Mouse (Mus musculus): ENCODE results near the gene Daam2. TPM values are rescaled to one million over a fixed set of nuclear protein-coding genes. Genes with fewer than 3 reads are reported as not detected.
A peak's percentile ranks its signal among the peaks of the same experiment; 100 is the strongest.

The Daam2 gene
- 12.9 and 24.5 TPM in 2 replicates for total RNA-seq (2014; rRNA removed)
- 2.2 and 3.2 TPM in 2 replicates for polyA plus RNA-seq (2015; fragmentation: Nextera tagmentation; extraction: Ambion mirVana)

DNA sequence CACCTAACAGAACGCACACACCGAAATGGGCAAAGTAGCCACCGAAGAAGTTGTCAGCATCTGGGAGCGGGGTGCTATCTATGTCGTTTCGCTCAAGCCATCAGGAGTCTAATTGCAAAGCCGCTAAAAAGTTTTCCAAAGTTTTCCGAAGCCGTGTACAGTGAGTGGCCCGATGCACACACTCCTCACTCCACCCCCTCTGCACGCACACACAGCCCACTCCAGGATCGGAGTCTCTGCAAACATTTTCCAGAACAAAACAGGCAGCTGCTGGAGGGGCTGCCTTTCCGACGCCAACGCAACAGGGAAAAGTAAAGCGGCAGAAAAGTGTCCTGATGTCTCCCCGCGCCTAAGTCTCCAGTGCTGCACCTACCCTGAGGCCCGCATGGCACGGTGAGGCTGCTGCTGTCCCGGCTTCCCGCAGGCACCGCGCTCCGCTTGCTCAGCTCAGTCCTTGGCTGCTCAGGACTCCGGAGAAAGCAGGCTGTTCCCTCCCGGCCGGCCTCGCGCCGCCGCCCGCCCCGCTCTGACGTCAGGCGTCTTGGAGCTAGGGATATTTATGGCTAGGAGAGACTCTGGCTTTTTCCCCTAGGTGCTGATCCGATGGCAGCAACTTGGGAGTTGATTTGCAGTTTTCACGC, at the start of gene Daam2:
Gene Daam2 (minus strand): TSS at position 514 of the 641 bp plus-strand sequence.
- Histone ChIP-seq H3K9ac (replicated peaks; ENCODE audit: low read length) (peak within 1 kb of the TSS; percentile 41), H3K9me3 (ENCODE audit: low read length) (no peaks in the 10 kb centered on the region), H3K4me3 (ENCODE audit: low read length) (peak within 1 kb of the TSS; percentile 46), H3K27ac (peak within 1 kb of the TSS; percentile 64; the same call in 1 of the 2 replicates), H3K27me3 (ENCODE audit: insufficient read depth, low read length) (no peaks in the 10 kb centered on the region; the same call in 1 of the 2 replicates), H3K4me2 (ENCODE audit: low read depth, low read length) (peak within 1 kb of the TSS; percentile 74), H3K4me1 (ENCODE audit: insufficient read depth, low read length) (no peaks in the 10 kb centered on the region), H3K36me3 (ENCODE audit: insufficient read depth, low read length) (no peaks in the 10 kb centered on the region)
- no peak for TF ChIP-seq CTCF (IDR thresholded peaks at IDR 0.05; ENCODE audit: low read depth)
- DNase-seq (ENCODE audit: low spot score) (peak; percentile 60), ATAC-seq (peak; percentile 86)
- WGBS, result 5% methylated on average over 38 of the region's 38 CpGs

GRCm38 (mm10) chr17:49610296-49610695, 46.2 kb upstream of the Daam2 start:
- no peak overlapping the region for H3K4me3 ChIP-seq (ENCODE audit: low read length)
- H3K27ac ChIP-seq, result no peak overlapping the region
- no peak overlapping the region for H3K9ac ChIP-seq (replicated peaks; ENCODE audit: low read length)
- no peaks in the 10 kb centered on the region for H3K9me3 ChIP-seq (ENCODE audit: low read length)
- 52% methylated on average over 8 of the region's 8 CpGs for WGBS
- H3K27me3 ChIP-seq (ENCODE audit: insufficient read depth, low read length), result no peaks in the 10 kb centered on the region
- no peak overlapping the region for H3K4me2 ChIP-seq (ENCODE audit: low read depth, low read length)
- no peaks in the 10 kb centered on the region for H3K4me1 ChIP-seq (ENCODE audit: insufficient read depth, low read length)
- no peak for TF ChIP-seq CTCF (IDR thresholded peaks at IDR 0.05; ENCODE audit: low read depth)
- DNase-seq (ENCODE audit: low spot score), result peak; percentile 50
- ATAC-seq, result no peak
- H3K36me3 ChIP-seq (ENCODE audit: insufficient read depth, low read length), result no peaks in the 10 kb centered on the region

- Histone ChIP-seq H3K27ac (no peak overlapping the region), H3K9ac (replicated peaks; ENCODE audit: low read length) (no peak overlapping the region), H3K4me2 (ENCODE audit: low read depth, low read length) (no peak overlapping the region), H3K4me3 (ENCODE audit: low read length) (no peak overlapping the region), H3K36me3 (ENCODE audit: insufficient read depth, low read length) (no peaks in the 10 kb centered on the region), H3K9me3 (ENCODE audit: low read length) (no peaks in the 10 kb centered on the region), H3K4me1 (ENCODE audit: insufficient read depth, low read length) (no peaks in the 10 kb centered on the region), H3K27me3 (ENCODE audit: insufficient read depth, low read length) (no peaks in the 10 kb centered on the region)
- ATAC-seq, result 0 out of 2 replicates have a peak, but pooled peaks have one; percentile 59
- no peak for TF ChIP-seq CTCF (IDR thresholded peaks at IDR 0.05; ENCODE audit: low read depth)
- WGBS, result 24% methylated on average over 7 of the region's 7 CpGs
- peak; percentile 26 for DNase-seq (ENCODE audit: low spot score)
Measured at GRCm38 (mm10) chr17:49607351-49608027, 43.3 kb upstream of the Daam2 start.

- Histone ChIP-seq H3K9ac (replicated peaks; ENCODE audit: low read length) (no peak overlapping the region), H3K4me2 (ENCODE audit: low read depth, low read length) (no peak overlapping the region), H3K27ac (no peak overlapping the region), H3K27me3 (ENCODE audit: insufficient read depth, low read length) (no peaks in the 10 kb centered on the region), H3K36me3 (ENCODE audit: insufficient read depth, low read length) (no peaks in the 10 kb centered on the region), H3K9me3 (ENCODE audit: low read length) (no peaks in the 10 kb centered on the region), H3K4me3 (ENCODE audit: low read length) (no peak overlapping the region), H3K4me1 (ENCODE audit: insufficient read depth, low read length) (no peaks in the 10 kb centered on the region)
- WGBS, result 81% methylated on average over 4 of the region's 4 CpGs
- no peak for ATAC-seq
- DNase-seq (ENCODE audit: low spot score), result no peak
- no peak for TF ChIP-seq CTCF (IDR thresholded peaks at IDR 0.05; ENCODE audit: low read depth)
Measured at GRCm38 (mm10) chr17:49605397-49605796, 41.3 kb upstream of the Daam2 start.

- ATAC-seq (peak; percentile 68; the same call in 1 of the 2 replicates), DNase-seq (ENCODE audit: low spot score) (peak; percentile 11)
- no peaks in the 10 kb centered on the region for H3K9me3 ChIP-seq (ENCODE audit: low read length)
- H3K4me1 ChIP-seq (ENCODE audit: insufficient read depth, low read length), result no peaks in the 10 kb centered on the region
- TF ChIP-seq CTCF (IDR thresholded peaks at IDR 0.05; ENCODE audit: low read depth), result no peak
- no peak overlapping the region for H3K4me2 ChIP-seq (ENCODE audit: low read depth, low read length)
- H3K9ac ChIP-seq (replicated peaks; ENCODE audit: low read length), result no peak overlapping the region
- H3K27ac ChIP-seq, result no peak overlapping the region
- H3K27me3 ChIP-seq (ENCODE audit: insufficient read depth, low read length), result no peaks in the 10 kb centered on the region
- 24% methylated on average over 8 of the region's 8 CpGs for WGBS
- no peaks in the 10 kb centered on the region for H3K36me3 ChIP-seq (ENCODE audit: insufficient read depth, low read length)
- H3K4me3 ChIP-seq (ENCODE audit: low read length), result no peak overlapping the region
Measured at GRCm38 (mm10) chr17:49590051-49590450, 25.9 kb upstream of the Daam2 start.

DNA sequence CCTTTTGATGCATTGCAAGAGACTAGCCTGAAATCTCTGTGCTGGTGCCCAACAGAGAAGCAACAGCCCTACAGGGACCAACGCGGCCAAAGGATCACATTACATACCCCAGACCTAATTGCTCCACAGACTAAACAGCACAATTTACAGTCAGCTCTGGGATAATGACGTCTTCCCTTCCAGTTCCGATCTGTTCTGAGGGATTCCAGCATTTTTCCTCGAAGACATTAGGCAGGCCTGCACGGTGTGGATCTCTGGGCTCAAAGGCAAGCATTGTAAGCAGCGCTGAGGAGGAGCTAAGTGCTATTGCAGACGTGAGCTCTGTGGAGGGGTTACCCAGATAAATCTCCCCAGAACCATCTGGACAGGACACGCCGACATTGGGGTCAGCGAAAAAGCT, 18.3 kb upstream of the Daam2 start:
- DNase-seq (ENCODE audit: low spot score) (no peak), ATAC-seq (no peak)
- WGBS, result 78% methylated on average over 11 of the region's 11 CpGs
- H3K27ac ChIP-seq, result no peak overlapping the region
- H3K36me3 ChIP-seq (ENCODE audit: insufficient read depth, low read length), result no peaks in the 10 kb centered on the region
- H3K27me3 ChIP-seq (ENCODE audit: insufficient read depth, low read length), result no peaks in the 10 kb centered on the region
- no peaks in the 10 kb centered on the region for H3K4me1 ChIP-seq (ENCODE audit: insufficient read depth, low read length)
- no peak for TF ChIP-seq CTCF (IDR thresholded peaks at IDR 0.05; ENCODE audit: low read depth)
- H3K4me3 ChIP-seq (ENCODE audit: low read length), result no peak overlapping the region
- H3K4me2 ChIP-seq (ENCODE audit: low read depth, low read length), result no peak overlapping the region
- H3K9me3 ChIP-seq (ENCODE audit: low read length), result no peaks in the 10 kb centered on the region
- H3K9ac ChIP-seq (replicated peaks; ENCODE audit: low read length), result no peak overlapping the region

DNA sequence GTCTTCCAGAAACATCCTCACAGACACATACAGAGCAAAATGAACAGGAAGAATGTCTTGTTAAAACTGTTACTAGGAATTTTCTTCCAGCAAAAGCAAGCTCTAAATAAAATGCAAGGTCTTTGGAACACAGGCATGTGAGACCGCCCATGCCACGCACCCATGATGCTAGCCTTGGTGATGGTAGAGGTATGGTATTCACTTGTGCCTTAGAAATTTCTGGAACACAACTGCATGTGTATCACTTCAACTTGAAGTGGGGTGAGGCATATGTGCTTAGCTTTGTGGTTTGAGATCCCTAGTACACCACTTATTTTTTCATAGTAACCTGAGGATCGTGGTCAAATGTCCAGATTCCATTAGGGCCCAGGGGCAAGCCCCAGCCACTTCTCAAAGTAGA, 13.2 kb upstream of the Daam2 start:
- Histone ChIP-seq H3K4me2 (ENCODE audit: low read depth, low read length) (no peak overlapping the region), H3K9ac (replicated peaks; ENCODE audit: low read length) (no peak overlapping the region), H3K4me1 (ENCODE audit: insufficient read depth, low read length) (no peaks in the 10 kb centered on the region), H3K4me3 (ENCODE audit: low read length) (no peak overlapping the region), H3K9me3 (ENCODE audit: low read length) (no peaks in the 10 kb centered on the region; the same call in 1 of the 2 replicates), H3K27me3 (ENCODE audit: insufficient read depth, low read length) (no peaks in the 10 kb centered on the region), H3K27ac (no peak overlapping the region), H3K36me3 (ENCODE audit: insufficient read depth, low read length) (no peaks in the 10 kb centered on the region)
- no peak for TF ChIP-seq CTCF (IDR thresholded peaks at IDR 0.05; ENCODE audit: low read depth)
- DNase-seq (ENCODE audit: low spot score) (no peak), ATAC-seq (no peak)
- 93% methylated on average over 3 of the region's 3 CpGs for WGBS

All from hindbrain, postnatal 0 days (tissue).